Mouse (Mus musculus) midbrain, embryonic 14.5 days (tissue): ENCODE results near the gene Gm10377. TPM values are rescaled to one million over a fixed set of nuclear protein-coding genes. Genes with fewer than 3 reads are reported as not detected.
"Not testable (repeated sequence)": the region's sequence is repeated elsewhere in the genome, so short reads cannot be mapped to it uniquely, and the experiment has no call there.

Source experiments
- ATAC-seq: fragments of 200-750 bp; cut with Nextera tagmentation; 2 replicates; pipeline ENCODE4 v1.8.0; 2017; ENCODE audit warnings: moderate number of reproducible peaks, moderate library complexity; ENCODE audit not compliant: low FRiP score, low TSS enrichment
- DNase-seq: peaks from one replicate; pipeline ENCODE4 v3.0.0-alpha.2; 2015
- H3K27ac ChIP-seq: fragments of 300-500 bp; sonication (generic); replicated peaks from 2 replicates; pipeline ENCODE4 v1.5.1; 2014; ENCODE audit warnings: mild to moderate bottlenecking, low read depth, low read length, moderate library complexity
- H3K27me3 ChIP-seq: fragments of 300-500 bp; sonication (generic); 2 replicates; pipeline ENCODE4 v1.6.1; 2014; ENCODE audit warnings: low read length, control low read depth, mixed read lengths; ENCODE audit not compliant: control insufficient read depth, insufficient read depth
- H3K36me3 ChIP-seq: fragments of 300-500 bp; sonication (generic); 2 replicates; pipeline ENCODE4 v1.6.1; 2014; ENCODE audit warnings: low read length, control low read depth; ENCODE audit not compliant: control insufficient read depth, insufficient read depth
- H3K4me1 ChIP-seq: fragments of 300-500 bp; sonication (generic); 2 replicates; pipeline ENCODE4 v1.6.1; 2014; ENCODE audit warnings: mild to moderate bottlenecking, antibody characterized with exemption, low read length, control low read depth; ENCODE audit not compliant: control insufficient read depth, insufficient read depth
- H3K4me2 ChIP-seq: fragments of 300-500 bp; sonication (generic); 2 replicates; pipeline ENCODE4 v1.6.1; 2014; ENCODE audit warnings: mild to moderate bottlenecking, low read length, moderate library complexity
- H3K4me3 ChIP-seq: fragments of 300-500 bp; sonication (generic); replicated peaks from 2 replicates; pipeline ENCODE4 v1.5.1; 2014; ENCODE audit warnings: low read depth, low read length
- H3K9ac ChIP-seq: fragments of 300-500 bp; sonication (generic); replicated peaks from 2 replicates; pipeline ENCODE4 v1.6.1; 2014; ENCODE audit warnings: mild to moderate bottlenecking, low read length, moderate library complexity
- H3K9me3 ChIP-seq: fragments of 300-500 bp; sonication (generic); 2 replicates; pipeline ENCODE4 v1.6.1; 2016; ENCODE audit warnings: low read length, control low read depth, mixed read lengths; ENCODE audit not compliant: control insufficient read depth
- WGBS: fragments of 180-500 bp; shearing (Covaris S2); extraction: QIAGEN DNeasy Blood & Tissue Kit; methylation state at CpG from one replicate; pipeline ENCODE4 v1.1.7; 2014; 5-methylcytosine and 5-hydroxymethylcytosine counted together
- polyA plus RNA-seq: library from polyadenylated mRNA; unstranded; fragments of >200 nt; fragmentation: Nextera tagmentation; extraction: Ambion mirVana; gene quantifications from 2 replicates; pipeline ENCODE4 v1.2.1, GENCODE M21; 2014

Gm10377 gene
- not detected in 2 replicates for polyA plus RNA-seq

- H3K9me3 ChIP-seq, ATAC-seq, H3K27me3 ChIP-seq, DNase-seq, H3K4me3 ChIP-seq, H3K9ac ChIP-seq, H3K36me3 ChIP-seq, H3K4me1 ChIP-seq, H3K27ac ChIP-seq, H3K4me2 ChIP-seq: not testable (repeated sequence)
Observed at GRCm38 (mm10) chr14:42797887-42798286, at the start of gene Gm10377. TSS of gene Gm10377 (minus strand) at chr14:42797987.

GRCm38 (mm10) chr14:42768721-42769120 is 29.1 kb downstream of the Gm10377 start, which contains the start of gene Gm3015:
TSS of gene Gm3015 (minus strand) at chr14:42768821.
- not testable (repeated sequence) for H3K36me3 ChIP-seq, H3K4me2 ChIP-seq, DNase-seq, H3K27me3 ChIP-seq, H3K9ac ChIP-seq, H3K9me3 ChIP-seq, H3K4me1 ChIP-seq, H3K27ac ChIP-seq, ATAC-seq, H3K4me3 ChIP-seq
- WGBS, result no CpG with 5 or more reads among the region's 1 CpGs

Other genes starting within 250 kb of the Gm10377 start
- not detected in 2 replicates for gene Gm17124, start 198.1 kb downstream of the Gm10377 start, polyA plus RNA-seq
- not detected in 2 replicates for gene Gm3633, start 156.1 kb downstream of the Gm10377 start, polyA plus RNA-seq
- not detected in 2 replicates for gene Gm10378, start 142.0 kb downstream of the Gm10377 start, polyA plus RNA-seq
- not detected in 2 replicates for gene Gm3015, start 29.2 kb downstream of the Gm10377 start, polyA plus RNA-seq
- gene Gm21977, start 55.5 kb upstream of the Gm10377 start, polyA plus RNA-seq, result not detected in 2 replicates
- gene Gm8082, start 195.6 kb upstream of the Gm10377 start, polyA plus RNA-seq, result not detected in 2 replicates
- gene Gm10376, start 217.6 kb upstream of the Gm10377 start, polyA plus RNA-seq, result not detected in 2 replicates